Mouse (Mus musculus): ENCODE measurements around the gene Iqgap2. TPM values are rescaled to one million over a fixed set of nuclear protein-coding genes. Genes with fewer than 3 reads are reported as not detected.

Gene Iqgap2
- total RNA-seq, 2 experiments from 2014 or later: 12.2 to 21.9 TPM

- DNase-seq (ENCODE audit: low spot score in 2 of 2): no peak
- intact Hi-C loops (cut with DNase I): no loop called here
Observed at GRCm38 (mm10) chr13:95641061-95641986, 250.4 kb downstream of the Iqgap2 start.

GRCm38 (mm10) chr13:95640408-95640807 lies 251.3 kb downstream of the Iqgap2 start:
- no peak for DNase-seq (ENCODE audit: low spot score in 2 of 2)

GRCm38 (mm10) chr13:95639336-95640116 lies 252.2 kb downstream of the Iqgap2 start:
- intact Hi-C loops (cut with DNase I): no loop called here
- DNase-seq (ENCODE audit: low spot score in 2 of 2): no peak

More at GRCm38 (mm10) chr13:95640408-95640807, 251.3 kb downstream of the Iqgap2 start:
- intact Hi-C loops (cut with DNase I): no loop called here

- intact Hi-C loops (cut with DNase I): no loop called here
- DNase-seq (ENCODE audit: low spot score in 2 of 2): no peak
Observed at GRCm38 (mm10) chr13:95638894-95639293, 252.8 kb downstream of the Iqgap2 start.

GRCm38 (mm10) chr13:95637737-95638136 lies 254.0 kb downstream of the Iqgap2 start:
- DNase-seq (ENCODE audit: low spot score in 2 of 2): no peak
- intact Hi-C loops (cut with DNase I): no loop called here

- intact Hi-C loops (cut with DNase I): no loop called here
Observed at GRCm38 (mm10) chr13:95635301-95635700, 256.4 kb downstream of the Iqgap2 start.

GRCm38 (mm10) chr13:95634451-95634850 lies 257.3 kb downstream of the Iqgap2 start:
- no peak for DNase-seq (ENCODE audit: low spot score in 2 of 2)
- intact Hi-C loops (cut with DNase I): no loop called here

More at GRCm38 (mm10) chr13:95635301-95635700, 256.4 kb downstream of the Iqgap2 start:
- DNase-seq (ENCODE audit: low spot score in 2 of 2): no peak

- intact Hi-C loops (cut with DNase I): no loop called here
- peak in 1 of 2 experiments; percentile 12 for DNase-seq (ENCODE audit: low spot score in 2 of 2)
Observed at GRCm38 (mm10) chr13:95633384-95633783, 258.3 kb downstream of the Iqgap2 start.

- intact Hi-C loops (cut with DNase I): no loop called here
- no peak for DNase-seq (ENCODE audit: low spot score in 2 of 2)
Observed at GRCm38 (mm10) chr13:95632144-95632543, 259.6 kb downstream of the Iqgap2 start.

- no peak for DNase-seq (ENCODE audit: low spot score in 2 of 2)
- intact Hi-C loops (cut with DNase I): no loop called here
Observed at GRCm38 (mm10) chr13:95630747-95631146, 261.0 kb downstream of the Iqgap2 start.

- intact Hi-C loops (cut with DNase I): no loop called here
- DNase-seq (ENCODE audit: low spot score in 2 of 2): no peak
Observed at GRCm38 (mm10) chr13:95629751-95630150, 262.0 kb downstream of the Iqgap2 start.

GRCm38 (mm10) chr13:95626696-95627095 lies 265.0 kb downstream of the Iqgap2 start:
- DNase-seq (ENCODE audit: low spot score in 2 of 2): no peak
- intact Hi-C loops (cut with DNase I): no loop called here

GRCm38 (mm10) chr13:95623042-95623441 lies 268.7 kb downstream of the Iqgap2 start:
- intact Hi-C loops (cut with DNase I): no loop called here
- no peak for DNase-seq (ENCODE audit: low spot score in 2 of 2)

- intact Hi-C loops (cut with DNase I): no loop called here
- DNase-seq (ENCODE audit: low spot score in 2 of 2): no peak
Observed at GRCm38 (mm10) chr13:95621563-95621962, 270.2 kb downstream of the Iqgap2 start.

- intact Hi-C loops (cut with DNase I): no loop called here
- no peak for DNase-seq (ENCODE audit: low spot score in 2 of 2)
Observed at GRCm38 (mm10) chr13:95618859-95619258, 272.9 kb downstream of the Iqgap2 start.

- peak; percentile 35 to 62 for DNase-seq (ENCODE audit: low spot score in 2 of 2)
- intact Hi-C loops (cut with DNase I): no loop called here
Observed at GRCm38 (mm10) chr13:95618309-95618712, 273.4 kb downstream of the Iqgap2 start, which contains the start of gene F2r. TSS of gene F2r (minus strand) at chr13:95618487.

- DNase-seq (ENCODE audit: low spot score in 2 of 2): no peak
- intact Hi-C loops (cut with DNase I): no loop called here
Observed at GRCm38 (mm10) chr13:95617671-95618171, 274.0 kb downstream of the Iqgap2 start.

- no peak for DNase-seq (ENCODE audit: low spot score in 2 of 2)
- intact Hi-C loops (cut with DNase I): no loop called here
Observed at GRCm38 (mm10) chr13:95617082-95617670, 274.5 kb downstream of the Iqgap2 start.

GRCm38 (mm10) chr13:95616512-95616911 lies 275.2 kb downstream of the Iqgap2 start:
- DNase-seq (ENCODE audit: low spot score in 2 of 2): no peak
- intact Hi-C loops (cut with DNase I): no loop called here

- DNase-seq (ENCODE audit: low spot score in 2 of 2): no peak
- intact Hi-C loops (cut with DNase I): no loop called here
Observed at GRCm38 (mm10) chr13:95614757-95615156, 277.0 kb downstream of the Iqgap2 start.
